Mouse (Mus musculus) olfactory bulb, adult 2 months (tissue): ENCODE results near the gene Cox15. TPM values are rescaled to one million over a fixed set of nuclear protein-coding genes. Genes with fewer than 3 reads are reported as not detected.

ENCODE experiments used
- H3K27ac ChIP-seq: fragments of 200-500 bp; 2 replicates; pipeline ENCODE4 v1.5.1; 2012; ENCODE audit warnings: low read depth, low read length; ENCODE audit not compliant: insufficient read depth
- H3K4me1 ChIP-seq: fragments of 200-500 bp; 2 replicates; pipeline ENCODE4 v1.6.1; 2012; ENCODE audit warnings: low read length; ENCODE audit not compliant: control insufficient read depth, insufficient read depth
- H3K4me3 ChIP-seq: fragments of 200-500 bp; 2 replicates; pipeline ENCODE4 v1.5.1; 2012; ENCODE audit warnings: mild to moderate bottlenecking, low read depth, low read length, moderate library complexity; ENCODE audit not compliant: insufficient read depth
- CTCF ChIP-seq: fragments of 200-500 bp; IDR thresholded peaks from 2 replicates; pipeline ENCODE4 v1.5.1; 2012; ENCODE audit warnings: low read depth, mild to moderate bottlenecking, low read length, moderate library complexity; ENCODE audit not compliant: insufficient read depth
- POLR2A ChIP-seq: fragments of 200-500 bp; IDR thresholded peaks from 2 replicates; pipeline ENCODE4 v1.6.1; 2012; ENCODE audit warnings: mild to moderate bottlenecking, low read depth, low read length, moderate library complexity; ENCODE audit not compliant: insufficient read depth
- WGBS: fragments of 180-500 bp; shearing (Covaris S2); methylation state at CpG from one replicate; pipeline ENCODE4 v1.1.7; 2018; 5-methylcytosine and 5-hydroxymethylcytosine counted together
- polyA plus RNA-seq: library from polyadenylated mRNA; stranded (reverse); fragments of >200 nt; gene quantifications from 2 replicates; pipeline ENCODE4 v1.2.4, GENCODE M21; 2012; ENCODE audit warnings: low replicate concordance; ENCODE audit not compliant: missing spikeins, insufficient read depth, insufficient read length

Gene Cox15
- polyA plus RNA-seq, 1 experiment: not detected

DNA sequence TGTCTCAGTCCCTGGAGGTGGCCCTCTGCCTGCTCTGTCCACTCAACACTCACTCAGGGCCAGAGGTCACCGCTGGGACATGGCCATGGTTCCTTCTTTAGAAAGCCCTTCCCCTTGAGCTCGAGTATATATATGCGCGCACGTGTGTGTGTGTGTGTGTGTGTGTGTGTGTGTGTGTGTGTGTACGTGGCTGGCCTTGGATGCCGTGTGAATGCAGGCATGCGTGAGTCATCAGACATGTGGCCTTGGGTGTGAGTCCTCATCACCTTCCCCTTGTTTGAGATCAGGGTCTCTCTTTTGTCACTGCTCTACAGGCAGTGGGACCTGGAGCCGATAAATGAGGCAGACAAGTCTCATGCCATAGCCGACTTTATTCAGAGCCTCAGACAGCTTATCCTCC, 29.3 kb downstream of the Cox15 start:
- no peaks in the 10 kb centered on the region for H3K4me1 ChIP-seq
- WGBS: 83% methylated on average over 10 of the region's 10 CpGs
- H3K4me3 ChIP-seq: no peak overlapping the region
- TF ChIP-seq POLR2A: no peak
- H3K27ac ChIP-seq: no peak overlapping the region

DNA sequence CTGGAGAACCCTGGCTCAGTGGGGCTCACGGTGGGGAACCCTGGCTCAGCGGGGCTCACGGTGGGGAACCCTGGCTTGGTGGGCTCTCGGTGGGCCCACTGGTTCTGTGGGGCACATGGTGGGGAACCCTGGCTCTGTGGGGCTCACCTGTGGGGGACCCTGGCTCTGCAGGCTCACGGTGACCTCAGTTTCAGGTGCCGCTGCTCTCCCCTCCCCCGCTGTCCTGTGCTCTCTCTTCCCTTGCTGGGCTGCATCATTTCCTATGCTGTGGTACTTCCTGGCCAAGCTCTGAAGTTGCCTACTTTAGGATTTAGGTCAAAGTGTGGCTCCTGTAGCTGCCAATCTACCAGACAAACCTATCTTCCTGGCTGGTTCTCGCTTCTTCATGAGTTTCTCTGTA, 29.9 kb downstream of the Cox15 start:
- H3K4me3 ChIP-seq: no peak overlapping the region
- WGBS: 80% methylated on average over 8 of the region's 8 CpGs
- H3K27ac ChIP-seq: no peak overlapping the region
- TF ChIP-seq POLR2A (no peak), CTCF (no peak)
- no peaks in the 10 kb centered on the region for H3K4me1 ChIP-seq

DNA sequence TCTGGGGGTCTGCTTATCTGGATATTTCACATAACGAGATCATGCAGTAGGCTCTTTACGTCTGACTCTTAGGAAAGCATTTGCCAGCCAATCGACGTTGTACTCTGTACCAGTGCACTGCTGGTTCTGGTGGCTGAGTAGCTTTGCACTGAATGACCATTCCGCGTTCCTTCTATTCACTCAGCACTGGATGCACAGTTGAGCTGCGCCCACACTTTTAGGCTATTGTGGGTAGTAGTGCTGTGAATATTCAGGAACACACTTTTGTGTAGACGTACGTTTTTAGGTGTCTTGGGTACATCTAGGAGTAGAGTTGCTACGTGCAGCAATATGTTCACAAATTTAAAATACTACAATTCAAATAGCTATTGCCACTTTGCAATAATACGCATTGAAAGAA, 32.7 kb downstream of the Cox15 start:
- Histone ChIP-seq H3K4me1 (no peaks in the 10 kb centered on the region), H3K4me3 (no peak overlapping the region), H3K27ac (no peak overlapping the region)
- 95% methylated on average over 11 of the region's 11 CpGs for WGBS
- TF ChIP-seq CTCF (no peak), POLR2A (no peak)

DNA sequence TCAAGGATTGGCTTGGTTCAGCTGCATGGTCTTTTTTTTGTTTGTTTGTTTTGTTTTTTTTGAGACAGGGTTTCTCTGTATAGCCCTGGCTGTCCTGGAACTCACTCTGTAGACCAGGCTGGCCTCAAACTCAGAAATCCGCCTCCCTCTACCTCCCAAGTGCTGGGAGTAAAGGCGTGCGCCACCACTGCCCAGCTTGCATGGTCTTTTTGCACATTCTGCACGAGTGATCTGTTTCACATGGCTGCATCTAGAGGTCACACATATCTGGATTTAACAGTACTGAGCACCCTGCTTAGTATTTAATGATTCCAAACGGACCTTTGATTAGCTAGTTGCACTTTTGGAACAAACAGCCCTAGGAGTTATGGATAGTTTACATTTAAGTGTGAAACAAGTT, 40.8 kb downstream of the Cox15 start:
- Histone ChIP-seq H3K4me3 (no peak overlapping the region), H3K27ac (no peak overlapping the region), H3K4me1 (no peaks in the 10 kb centered on the region)
- 85% methylated on average over 5 of the region's 5 CpGs for WGBS
- TF ChIP-seq CTCF (no peak), POLR2A (no peak)

DNA sequence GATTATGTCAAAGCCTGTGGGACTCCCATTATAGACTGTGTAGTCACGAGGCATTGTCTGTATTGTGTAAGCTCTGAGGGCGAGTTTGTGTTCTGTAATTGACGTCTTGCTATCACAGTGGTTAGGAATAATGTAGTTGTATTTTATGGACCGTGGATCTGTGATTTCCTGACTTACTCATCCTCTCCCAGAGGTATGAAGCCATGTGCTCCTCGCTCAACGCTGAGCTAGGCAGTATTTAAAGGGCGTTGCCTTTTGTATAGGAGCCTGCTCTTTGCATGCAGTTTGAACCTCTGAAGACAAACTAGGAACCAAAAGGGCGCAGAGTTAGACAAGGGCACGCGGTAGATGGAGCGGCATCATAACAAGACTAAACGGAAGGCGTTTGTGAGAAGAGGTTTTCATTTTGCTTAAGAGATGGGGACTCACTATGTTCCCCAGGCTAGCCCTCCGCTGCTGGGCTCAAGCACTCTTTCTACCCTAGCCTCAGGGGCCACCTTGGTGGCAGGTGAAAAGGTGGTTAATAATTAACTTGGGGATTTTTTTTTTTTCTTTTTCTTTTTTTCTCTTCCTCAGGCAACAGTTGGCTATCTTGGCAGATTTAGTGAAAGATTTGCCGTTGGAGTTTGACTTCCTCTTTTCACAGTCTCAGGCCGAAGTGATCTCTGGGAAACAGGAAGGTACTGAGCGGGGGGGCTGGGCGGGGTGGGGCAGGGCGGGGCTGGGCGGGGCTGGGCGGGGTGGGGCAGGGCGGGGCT, 41.5 kb downstream of the Cox15 start:
- WGBS: 68% methylated on average over 22 of the region's 22 CpGs
- no peak overlapping the region for H3K27ac ChIP-seq
- TF ChIP-seq POLR2A (no peak), CTCF (no peak)
- H3K4me3 ChIP-seq: no peak overlapping the region
- H3K4me1 ChIP-seq: no peaks in the 10 kb centered on the region

DNA sequence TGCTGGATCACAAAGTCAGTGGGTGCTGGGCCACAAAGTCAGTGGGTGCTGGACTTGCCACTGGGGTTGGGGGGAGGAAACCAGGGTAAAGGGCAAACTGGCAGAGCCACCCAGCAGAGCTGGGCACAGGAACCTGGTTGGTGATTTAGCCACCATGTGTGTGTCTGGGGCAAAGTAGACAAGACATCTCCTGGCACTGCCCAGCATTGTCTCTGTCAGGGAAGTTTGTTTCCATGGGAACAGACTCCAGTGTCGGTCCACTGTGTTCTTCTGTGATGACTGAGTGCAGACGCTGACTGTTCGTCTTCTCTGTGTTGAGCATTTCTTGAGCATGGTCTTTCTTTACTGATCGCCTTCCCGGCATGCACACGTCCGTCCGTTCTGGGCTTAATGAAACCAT, 43.5 kb downstream of the Cox15 start:
- TF ChIP-seq CTCF: no peak
- TF ChIP-seq POLR2A: no peak
- Histone ChIP-seq H3K4me1 (no peaks in the 10 kb centered on the region), H3K4me3 (no peak overlapping the region), H3K27ac (no peak overlapping the region)
- WGBS: 68% methylated on average over 8 of the region's 8 CpGs

DNA sequence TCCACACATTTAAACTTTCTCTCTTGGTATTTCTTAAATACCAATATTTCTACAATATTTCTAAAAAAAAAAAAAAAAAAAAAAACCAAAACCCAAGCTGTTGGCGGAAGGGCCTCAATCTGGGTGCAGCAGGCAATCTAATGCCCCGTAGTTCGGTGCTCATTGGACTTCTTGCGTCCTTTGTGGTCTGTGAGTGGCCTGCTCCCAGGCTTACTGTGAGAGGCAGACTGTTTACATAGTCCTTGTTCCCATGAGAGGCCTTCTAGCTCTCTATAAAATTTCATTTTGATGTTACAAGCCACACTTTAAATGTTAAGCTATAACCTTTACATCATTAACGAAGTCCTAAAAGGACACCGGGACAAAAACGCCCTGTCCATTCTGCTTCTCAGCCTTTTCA, 44.6 kb downstream of the Cox15 start:
- H3K27ac ChIP-seq: no peak overlapping the region
- TF ChIP-seq CTCF (no peak), POLR2A (no peak)
- no peak overlapping the region for H3K4me3 ChIP-seq
- 91% methylated on average over 7 of the region's 7 CpGs for WGBS
- H3K4me1 ChIP-seq: no peaks in the 10 kb centered on the region

DNA sequence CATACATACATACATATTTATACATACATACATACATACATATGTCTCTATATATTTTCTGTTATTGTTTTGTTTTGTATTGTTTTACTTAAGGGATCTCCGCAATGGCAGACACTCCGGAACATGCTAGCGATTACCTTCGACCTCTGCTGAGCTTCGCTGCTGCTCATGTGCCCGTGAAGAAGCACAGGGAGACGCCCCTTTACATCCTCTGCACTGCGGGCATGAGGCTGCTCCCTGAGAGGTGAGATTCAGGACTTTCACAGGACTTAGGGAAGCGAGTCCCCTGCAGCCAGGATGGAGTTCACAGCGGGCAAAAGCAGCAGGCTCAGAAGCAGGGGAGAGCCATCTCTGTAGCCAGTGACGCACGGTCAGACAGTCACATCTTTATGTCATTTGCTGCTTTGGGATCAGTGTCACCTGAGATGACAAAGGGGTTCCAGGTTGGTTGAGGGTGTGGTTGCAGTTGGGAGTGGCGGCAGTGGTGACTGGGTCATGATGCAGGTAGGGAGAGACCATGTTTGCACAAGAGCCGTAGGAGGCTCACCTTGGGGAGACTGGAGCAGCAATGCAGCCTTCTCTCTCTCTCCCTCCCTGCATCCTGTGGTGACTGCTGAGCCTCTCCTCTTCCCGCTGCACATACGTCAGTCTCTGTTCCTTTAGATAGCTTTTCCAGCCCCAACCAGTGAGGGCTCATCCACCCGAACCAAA, 47.9 kb downstream of the Cox15 start:
- Histone ChIP-seq H3K4me3 (no peak overlapping the region), H3K4me1 (no peaks in the 10 kb centered on the region), H3K27ac (no peak overlapping the region)
- no peak for TF ChIP-seq POLR2A
- no peak for TF ChIP-seq CTCF
- WGBS: 93% methylated on average over 17 of the region's 17 CpGs

DNA sequence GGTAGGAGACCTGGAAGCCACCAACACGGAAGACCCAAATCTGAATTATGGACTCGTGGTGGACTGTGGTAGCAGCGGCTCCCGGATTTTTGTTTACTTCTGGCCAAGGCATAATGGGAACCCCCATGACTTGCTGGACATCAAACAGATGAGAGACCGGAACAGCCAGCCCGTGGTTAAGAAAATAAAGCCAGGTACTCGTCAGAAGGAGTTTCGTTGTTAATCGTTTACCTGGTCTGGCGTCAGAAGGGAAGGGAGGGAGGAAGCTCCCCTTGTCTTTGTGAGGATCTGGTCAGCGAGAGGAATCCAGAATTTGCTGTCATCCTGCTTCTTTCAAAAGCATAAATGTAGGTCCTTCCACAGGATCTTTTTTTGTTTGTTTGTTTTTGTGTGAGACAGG, 48.6 kb downstream of the Cox15 start:
- TF ChIP-seq CTCF (no peak), POLR2A (no peak)
- no peak overlapping the region for H3K4me3 ChIP-seq
- WGBS: 88% methylated on average over 11 of the region's 11 CpGs
- peaks cover 2% of the 10 kb centered on the region; the same call in 1 of the 2 replicates for H3K4me1 ChIP-seq
- no peak overlapping the region for H3K27ac ChIP-seq

DNA sequence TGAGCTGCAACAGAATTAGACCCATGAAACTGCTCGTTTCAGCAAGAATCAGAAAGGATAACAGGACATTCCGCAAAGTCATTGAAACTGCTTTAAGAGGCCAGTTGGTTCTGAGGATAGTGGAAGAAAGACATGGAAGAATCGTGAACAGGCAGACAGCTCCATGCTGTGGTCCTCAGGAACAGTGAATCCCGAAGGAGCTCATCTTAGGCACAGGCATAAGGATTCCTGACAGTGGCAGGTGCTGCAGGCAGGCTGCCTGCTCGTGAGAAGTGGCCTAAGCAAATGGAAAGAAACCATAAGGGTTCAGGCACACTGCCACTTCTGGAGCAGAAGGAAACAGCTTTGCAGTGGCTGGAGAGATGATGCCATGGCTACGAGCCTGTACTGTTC, 53.0 kb downstream of the Cox15 start:
- H3K27ac ChIP-seq: no peak overlapping the region
- 79% methylated on average over 6 of the region's 6 CpGs for WGBS
- H3K4me1 ChIP-seq: peaks cover 9% of the 10 kb centered on the region; the same call in 1 of the 2 replicates
- no peak overlapping the region for H3K4me3 ChIP-seq
- no peak for TF ChIP-seq CTCF
- no peak for TF ChIP-seq POLR2A
